Mouse (Mus musculus) lung, postnatal 36 days (tissue): ENCODE results near the gene Cfhr2.
"Not testable (repeated sequence)": the region's sequence is repeated elsewhere in the genome, so short reads cannot be mapped to it uniquely, and the experiment has no call there.

Source experiments
- DNase-seq: peaks from one replicate; pipeline ENCODE4 v3.0.0; 2022; ENCODE audit warnings: mixed read lengths

Cfhr2 gene

GRCm38 (mm10) chr1:139858548-139858947, at the start of gene Cfhr2:
Cfhr2 (minus strand) TSS chr1:139858702.
- DNase-seq: no peak

GRCm38 (mm10) chr1:139863751-139864150, 5.2 kb upstream of the Cfhr2 start:
- DNase-seq: no peak

DNA sequence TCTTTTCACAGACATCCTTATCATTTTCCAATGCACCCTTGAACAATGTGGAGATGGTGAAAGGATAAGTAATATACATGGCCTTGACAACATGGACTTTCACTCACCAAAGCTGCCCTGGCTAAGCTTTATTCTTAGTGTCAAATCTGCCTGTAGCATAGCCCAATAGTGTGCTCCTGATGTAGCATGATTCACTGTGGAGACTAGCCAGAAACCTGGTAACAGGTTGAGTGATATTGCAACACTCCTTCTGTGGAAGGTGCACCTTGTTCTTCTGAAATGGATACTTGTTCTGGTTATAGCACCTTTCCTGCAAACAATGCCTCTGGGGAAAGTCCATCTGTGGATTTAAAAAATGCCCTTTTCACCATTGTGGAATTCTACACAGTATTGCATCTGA, 1.7 kb upstream of the Cfhr2 start:
- no peak for DNase-seq

- no peak for DNase-seq
Observed at GRCm38 (mm10) chr1:139839699-139840098, 18.8 kb downstream of the Cfhr2 start.

- no peak for DNase-seq
Observed at GRCm38 (mm10) chr1:139839290-139839689, 19.2 kb downstream of the Cfhr2 start.

GRCm38 (mm10) chr1:139808594-139808993, 49.9 kb downstream of the Cfhr2 start:
- no peak for DNase-seq

- no peak for DNase-seq
Observed at GRCm38 (mm10) chr1:139781143-139781542, 77.4 kb downstream of the Cfhr2 start, which contains the start of gene Gm4788. Gm4788 (minus strand) TSS chr1:139781243.

DNA sequence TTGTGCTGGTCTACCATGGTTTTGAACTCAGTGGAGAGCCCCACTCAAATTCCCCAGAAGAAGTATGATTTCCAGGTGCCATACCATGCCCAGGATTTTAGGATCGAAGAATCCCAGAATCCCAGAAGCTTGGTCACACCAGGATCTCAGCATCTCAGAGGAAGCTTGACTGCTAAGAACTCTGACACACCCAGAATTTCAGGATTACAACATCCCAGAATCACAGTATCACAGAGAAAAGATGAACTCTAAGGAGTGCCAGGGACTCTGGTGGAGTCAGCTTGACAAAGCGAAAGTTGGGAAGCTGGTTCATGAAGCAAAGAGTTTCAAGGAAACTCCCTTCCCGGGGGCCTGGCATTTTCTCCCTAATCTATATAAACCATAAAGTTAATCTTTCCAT, 88.6 kb downstream of the Cfhr2 start:
- not testable (repeated sequence) for DNase-seq
